ENCODE assay signal across 8 mouse cellular contexts in the genomic region with DNA sequence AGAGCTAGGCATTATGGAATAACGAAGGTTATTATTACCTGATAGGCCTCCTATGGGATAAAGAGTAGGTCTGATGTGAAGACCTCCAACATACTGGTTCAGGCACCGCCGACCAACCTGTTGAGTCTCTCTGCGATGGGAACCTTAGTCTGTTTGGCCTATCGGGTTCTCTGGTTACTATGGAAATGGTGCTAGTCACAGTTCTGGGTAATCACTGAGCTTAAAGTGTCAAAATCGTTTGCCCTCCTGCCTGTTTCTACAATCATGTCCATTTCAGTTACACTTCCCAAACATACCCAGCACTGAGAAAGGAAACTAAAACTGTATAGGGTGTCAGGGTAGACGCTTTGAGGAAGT. TPM values are rescaled to one million over a fixed set of nuclear protein-coding genes. Genes with fewer than 3 reads are reported as not detected.
DNase-seq lines count a peak whose midpoint lies in the region; ATAC-seq and TF ChIP-seq lines count a peak whose summit lies in the region.

No protein-coding gene starts in this region.

- no peak for TF ChIP-seq EP300 in liver, postnatal 0 days (IDR thresholded peaks at IDR 0.05; ENCODE audit: low read depth)

- H3K36me3 ChIP-seq in liver, postnatal 0 days (replicated peaks; ENCODE audit: insufficient read depth, low read length) = peaks cover 6% of the 10 kb centered on the region; the same call in 1 of the 2 replicates

- ATAC-seq in granulocyte monocyte progenitor cell, adult 5-6 weeks (replicated peaks; ENCODE audit: poor library complexity, severe bottlenecking) = peak; percentile 48
- ATAC-seq in liver, postnatal 0 days = peak; percentile 2; the same call in 1 of the 2 replicates

- H3K27ac ChIP-seq in liver, postnatal 0 days (ENCODE audit: low read depth) = peak overlapping the region; percentile 90

- no peak for TF ChIP-seq CTCF in liver, postnatal 0 days (IDR thresholded peaks at IDR 0.05; ENCODE audit: low read depth)

- no peaks in the 10 kb centered on the region for H3K9me3 ChIP-seq in liver, postnatal 0 days (ENCODE audit: low read length)

- intact Hi-C loops in heart, postnatal 25 days (cut with DNase I) = loop anchor here (10.0 kb wide), 1 partner anchor 294 kb away; no protein-coding TSS in a partner anchor

- peaks cover 10% of the 10 kb centered on the region for H3K4me1 ChIP-seq in liver, postnatal 0 days (ENCODE audit: insufficient read depth)

- no peaks in the 10 kb centered on the region for H3K27me3 ChIP-seq in liver, postnatal 0 days (ENCODE audit: insufficient read depth, low read length)

- H3K4me2 ChIP-seq in liver, postnatal 0 days (ENCODE audit: low read depth, low read length) = peak overlapping the region; percentile 71

- H3K9ac ChIP-seq in liver, postnatal 0 days (replicated peaks) = no peak overlapping the region; the same call in 1 of the 2 replicates

- peak overlapping the region; percentile 73 for H3K4me3 ChIP-seq in liver, postnatal 0 days (ENCODE audit: low read depth, low read length)

- DNase-seq in heart, adult 11 months = peak; percentile 87
- no peak for DNase-seq in heart, postnatal 25 days (ENCODE audit: low spot score)
- peak; percentile 4 for DNase-seq in spleen, adult 12 weeks (ENCODE audit: low spot score)
- DNase-seq in spleen, postnatal 14 days (ENCODE audit: low spot score in 2 of 2) = no peak
- DNase-seq in liver, postnatal 0 days = no peak
- DNase-seq in adrenal gland, adult 8-10 months = no peak
- no peak for DNase-seq in yolk sac, embryonic 10.5 days (ENCODE audit: low spot score)

- WGBS in liver, postnatal 0 days (ENCODE audit: insufficient replicate concordance) = 27% methylated on average over 7 of the region's 7 CpGs

RNA-seq across cellular contexts. Expression of a gene that starts 0.4 kb away (rescaled TPM):
- total RNA-seq in heart, postnatal 25 days (2021) = 10 to 100 TPM; 69.3 to 75.5 TPM
- 239 and 268 TPM in 2 replicates for total RNA-seq in granulocyte monocyte progenitor cell, adult 5-6 weeks (2014; fragmentation: Nextera tagmentation)
- total RNA-seq in granulocyte monocyte progenitor cell, adult 5-6 weeks (2017) = 475 and 508 TPM in 2 replicates
- 59.7 and 61.7 TPM in 2 replicates for polyA plus RNA-seq in liver, postnatal 0 days (2015; fragmentation: Nextera tagmentation; extraction: Ambion mirVana)
- total RNA-seq in adrenal gland, adult 8-10 months (2022) = 100 to 1,000 TPM; 175 to 204 (median 197) TPM

RNA-seq across cellular contexts. Expression of a gene that starts 8.1 kb away (rescaled TPM):
- total RNA-seq in heart, postnatal 25 days (2021) = 10 to 100 TPM; 12.9 to 18.9 TPM
- total RNA-seq in granulocyte monocyte progenitor cell, adult 5-6 weeks (2014; fragmentation: Nextera tagmentation) = 48.8 and 50.6 TPM in 2 replicates
- 33.7 and 52.5 TPM in 2 replicates for total RNA-seq in granulocyte monocyte progenitor cell, adult 5-6 weeks (2017)
- 4.0 and 5.3 TPM in 2 replicates for polyA plus RNA-seq in liver, postnatal 0 days (2015; fragmentation: Nextera tagmentation; extraction: Ambion mirVana)
- 100 to 1,000 TPM in 2 of 4 experiments, 10 to 100 TPM in 2; 87.4 to 124 (median 103) TPM for total RNA-seq in adrenal gland, adult 8-10 months (2022)

RNA-seq across cellular contexts. Expression of a gene that starts 20.1 kb away (rescaled TPM):
- total RNA-seq in heart, postnatal 25 days (2021) = 100 to 1,000 TPM; 226 to 255 TPM
- 2.9 TPM in 1 of 2 replicates, not detected in the other for total RNA-seq in granulocyte monocyte progenitor cell, adult 5-6 weeks (2014; fragmentation: Nextera tagmentation)
- total RNA-seq in granulocyte monocyte progenitor cell, adult 5-6 weeks (2017) = 4.0 TPM in 1 of 2 replicates, not detected in the other
- 0.45 and 4.6 TPM in 2 replicates for polyA plus RNA-seq in liver, postnatal 0 days (2015; fragmentation: Nextera tagmentation; extraction: Ambion mirVana)
- 1 to 10 TPM in 1 of 4 experiments, under 1 TPM in 3; 0.38 to 1.3 (median 0.67) TPM for total RNA-seq in adrenal gland, adult 8-10 months (2022)

RNA-seq across cellular contexts. Expression of a gene that starts 52.6 kb away (rescaled TPM):
- total RNA-seq in heart, postnatal 25 days (2021) = not detected
- not detected in 2 replicates for total RNA-seq in granulocyte monocyte progenitor cell, adult 5-6 weeks (2014; fragmentation: Nextera tagmentation)
- total RNA-seq in granulocyte monocyte progenitor cell, adult 5-6 weeks (2017) = not detected in 2 replicates
- polyA plus RNA-seq in liver, postnatal 0 days (2015; fragmentation: Nextera tagmentation; extraction: Ambion mirVana) = 420 and 460 TPM in 2 replicates
- under 1 TPM in 1 of 4 experiments, not detected in 3; 0.48 TPM for total RNA-seq in adrenal gland, adult 8-10 months (2022)

Comparison
In these comparisons a context has a peak if more than half of its experiments do, and no peak if none do; other contexts are left out.
1. DNase-seq: peak in heart, adult 11 months (single experiment) and spleen, adult 12 weeks (single experiment); none in heart, postnatal 25 days (single experiment), spleen, postnatal 14 days (0 of 2), liver, postnatal 0 days (single experiment), adrenal gland, adult 8-10 months (single experiment) and yolk sac, embryonic 10.5 days (single experiment).
2. RNA of a gene that starts 20.1 kb away (total RNA-seq): 226 to 255 TPM in heart, postnatal 25 days; 0.38 to 1.3 TPM in adrenal gland, adult 8-10 months and 2.9 to 4.0 TPM in granulocyte monocyte progenitor cell, adult 5-6 weeks; every median in the first group is over 10 times any median in the second.